Mouse (Mus musculus): ENCODE results near the gene Ptpn18. TPM values are rescaled to one million over a fixed set of nuclear protein-coding genes. Genes with fewer than 3 reads are reported as not detected.
A peak's percentile ranks its signal among the peaks of the same experiment; 100 is the strongest.

Gene Ptpn18
- polyA plus RNA-seq, 1 experiment from 2014 or later: 6.8 TPM

DNA sequence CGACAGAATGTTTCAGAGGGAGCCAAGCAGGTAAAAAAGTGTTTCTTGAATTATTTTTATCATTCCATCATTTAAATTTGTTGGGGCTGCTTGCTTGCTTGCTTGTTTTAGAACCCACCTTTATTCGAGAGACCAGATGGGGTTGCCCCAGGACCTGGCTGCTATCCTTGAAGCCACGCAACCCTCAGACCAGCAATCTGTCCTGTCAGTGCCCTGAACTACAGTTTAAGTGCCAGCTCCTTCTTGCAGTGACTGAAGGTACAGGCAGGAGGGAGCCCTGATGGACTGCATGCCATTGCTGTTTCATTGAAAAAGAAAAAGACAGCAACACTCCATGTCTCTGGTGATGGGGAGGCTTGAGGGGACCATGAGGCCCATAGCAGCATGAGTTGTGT lies 63.3 kb downstream of the Ptpn18 start:
- ATAC-seq (ENCODE audit: low FRiP score, low read depth): no peak
- Histone ChIP-seq H3K27ac (replicated peaks) (no peak overlapping the region), H3K9ac (replicated peaks) (no peak overlapping the region), H3K4me1 (no peaks in the 10 kb centered on the region), H3K9me3 (no peaks in the 10 kb centered on the region), H3K36me3 (no peaks in the 10 kb centered on the region), H3K4me3 (no peak overlapping the region), H3K4me2 (replicated peaks) (no peak overlapping the region), H3K27me3 (no peaks in the 10 kb centered on the region)
- WGBS: 84% methylated on average over 3 of the region's 3 CpGs

DNA sequence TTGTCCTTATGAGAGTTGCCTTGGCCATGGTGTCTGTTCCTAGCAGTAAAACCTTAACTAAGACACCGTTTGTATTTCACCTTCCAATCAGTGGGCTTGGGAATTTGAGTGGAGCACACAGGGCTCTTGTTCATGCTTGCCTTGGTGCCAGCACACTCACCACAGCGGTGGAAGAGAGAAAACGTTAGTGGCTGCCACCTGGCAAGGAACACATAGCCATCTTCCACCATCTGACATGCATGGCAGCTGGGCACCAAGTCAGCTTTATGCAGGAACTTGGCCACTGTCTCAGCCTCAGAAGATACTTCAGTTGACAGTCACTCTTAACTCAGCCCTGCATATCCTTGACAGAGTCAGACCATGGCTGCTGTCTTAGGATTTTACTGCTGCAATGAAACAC lies 64.1 kb downstream of the Ptpn18 start:
- whole genome bisulfite sequencing: 87% methylated on average over 3 of the region's 3 CpGs
- no peaks in the 10 kb centered on the region for H3K9me3 ChIP-seq
- no peak overlapping the region for H3K4me2 ChIP-seq (replicated peaks)
- no peak for ATAC-seq (ENCODE audit: low FRiP score, low read depth)
- H3K36me3 ChIP-seq: no peaks in the 10 kb centered on the region
- no peaks in the 10 kb centered on the region for H3K4me1 ChIP-seq
- H3K4me3 ChIP-seq: no peak overlapping the region
- no peak overlapping the region for H3K9ac ChIP-seq (replicated peaks)
- no peak overlapping the region for H3K27ac ChIP-seq (replicated peaks)
- H3K27me3 ChIP-seq: no peaks in the 10 kb centered on the region

Small RNAs within 50 kb of the gene (microRNA-seq; reads per million reads assigned to microRNA genes)
- 5.1 reads per million, percentile 19 among the genes with 10 or more reads in this experiment for gene Mir5103

Other genes starting within 250 kb of the Ptpn18 start
- 70.4 and 73.6 TPM in 2 replicates for gene Ccdc115, start 20.1 kb upstream of the Ptpn18 start, polyA plus RNA-seq (2016; fragmentation: Nextera tagmentation; extraction: Ambion mirVana)
- 81.3 and 83.5 TPM in 2 replicates for gene Imp4, start 19.9 kb upstream of the Ptpn18 start, polyA plus RNA-seq (2016; fragmentation: Nextera tagmentation; extraction: Ambion mirVana)
- not detected in 2 replicates for gene Prss39, start 38.6 kb downstream of the Ptpn18 start, polyA plus RNA-seq (2016; fragmentation: Nextera tagmentation; extraction: Ambion mirVana)
- not detected in 2 replicates for gene Cfc1, start 75.9 kb downstream of the Ptpn18 start, polyA plus RNA-seq (2016; fragmentation: Nextera tagmentation; extraction: Ambion mirVana)
- not detected in 2 replicates for gene Prss40, start 101.2 kb downstream of the Ptpn18 start, polyA plus RNA-seq (2016; fragmentation: Nextera tagmentation; extraction: Ambion mirVana)
- 11.0 and 11.4 TPM in 2 replicates for gene Amer3, start 119.9 kb downstream of the Ptpn18 start, polyA plus RNA-seq (2016; fragmentation: Nextera tagmentation; extraction: Ambion mirVana)